Mouse (Mus musculus) gastrocnemius, adult 18-20 months (tissue): ENCODE results near the gene Uhrf1. TPM values are rescaled to one million over a fixed set of nuclear protein-coding genes. Genes with fewer than 3 reads are reported as not detected.
"Not testable (repeated sequence)": the region's sequence is repeated elsewhere in the genome, so short reads cannot be mapped to it uniquely, and the experiment has no call there.

Source experiments
- DNase-seq: peaks from one replicate; pipeline ENCODE4 v3.0.0; 2021; ENCODE audit warnings: low spot score
- long read RNA-seq, 2 experiments: library from polyadenylated mRNA; stranded (forward); transcript quantifications; one replicate each; pipeline ENCODE4 v2.0.0; 2021
- total RNA-seq, 2 experiments: library from RNA; stranded (reverse); gene quantifications; 2 replicates each; pipeline ENCODE4 v1.2.3; 2021

Gene Uhrf1
- under 1 TPM; 0.19 to 0.23 TPM for total RNA-seq
- long read RNA-seq, experiment 1, partial matches to known transcripts = 0 of 1 reads
- long read RNA-seq, experiment 1, other reads (novel, unspliced or antisense) = 1 of 1 reads
- long read RNA-seq, experiment 2 = 0 reads

DNA sequence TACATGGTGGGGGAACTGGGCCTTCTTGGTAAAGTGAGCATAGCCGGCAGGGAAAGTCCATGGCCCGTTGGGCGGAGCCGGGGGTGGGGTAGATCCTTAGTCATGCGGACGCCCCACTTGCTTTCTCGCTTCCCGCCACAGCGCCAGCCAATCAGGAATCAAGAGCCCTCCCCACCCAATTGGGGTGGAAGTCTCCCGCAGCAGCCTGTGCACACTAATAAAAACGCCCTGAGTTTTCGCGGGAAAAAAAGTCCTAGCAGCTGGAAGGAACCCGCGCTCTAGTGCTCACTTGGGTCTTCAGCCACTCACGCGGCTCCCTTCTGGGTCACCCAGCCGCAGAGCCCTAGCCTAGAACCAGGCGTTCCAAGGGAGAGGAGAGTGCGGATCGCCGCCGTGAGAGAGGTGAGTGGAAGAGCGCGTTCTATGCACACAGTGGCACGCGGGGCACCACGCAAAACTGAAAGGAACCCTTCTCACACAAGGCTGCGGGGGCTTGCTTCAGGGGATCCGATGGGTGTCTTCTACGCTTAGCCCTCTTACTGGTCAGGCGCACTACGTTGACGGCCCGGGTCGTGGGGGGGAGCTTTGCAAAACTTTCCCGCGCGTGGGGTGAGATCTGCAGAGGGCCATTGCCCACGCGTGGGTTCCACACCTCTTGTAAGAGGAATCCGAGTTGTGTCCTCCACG, at the start of gene Uhrf1:
TSS of gene Uhrf1 (plus strand) at position 162 of the 687 bp plus-strand sequence.
- DNase-seq = peak; percentile 56

DNA sequence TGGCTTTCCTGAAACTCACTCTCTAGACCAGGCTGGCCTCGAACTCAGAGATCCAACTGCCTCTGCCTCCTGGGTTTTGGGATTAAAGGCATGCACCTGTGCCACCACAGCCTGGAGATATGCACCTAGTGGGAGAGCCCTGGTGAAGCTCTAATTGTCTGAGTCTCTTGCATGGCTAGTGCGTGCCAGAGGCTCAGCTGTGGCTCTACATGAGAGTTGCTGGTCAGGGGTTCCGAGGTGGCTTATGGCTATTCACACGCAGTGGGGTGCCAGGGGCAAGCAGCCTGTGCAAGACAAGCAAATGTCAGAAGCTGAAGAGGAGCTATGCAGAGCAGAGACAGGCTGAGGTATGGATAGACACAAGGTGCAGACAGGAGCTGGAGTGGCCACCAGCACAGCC, 48.4 kb upstream of the Uhrf1 start:
- DNase-seq = no peak

DNA sequence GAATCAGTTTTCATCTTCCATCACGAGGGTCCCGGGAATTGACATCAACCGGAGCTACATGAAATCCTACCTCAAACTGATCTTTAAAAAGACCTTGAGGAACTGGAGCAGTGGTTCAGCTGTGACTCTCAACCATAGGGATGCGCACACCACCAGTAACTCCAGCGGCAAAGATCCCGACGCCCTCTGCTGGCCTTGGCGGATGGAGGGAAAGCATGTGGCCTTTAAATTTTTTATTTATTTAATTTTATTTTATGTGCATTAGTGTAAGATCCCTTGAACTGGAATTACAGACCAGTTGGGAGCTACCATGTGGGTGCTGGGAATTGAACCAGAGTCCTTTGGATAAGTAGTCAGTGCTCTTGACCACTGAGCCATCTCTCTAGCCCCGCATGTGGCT, 47.7 kb upstream of the Uhrf1 start:
- peak; percentile 16 for DNase-seq

DNA sequence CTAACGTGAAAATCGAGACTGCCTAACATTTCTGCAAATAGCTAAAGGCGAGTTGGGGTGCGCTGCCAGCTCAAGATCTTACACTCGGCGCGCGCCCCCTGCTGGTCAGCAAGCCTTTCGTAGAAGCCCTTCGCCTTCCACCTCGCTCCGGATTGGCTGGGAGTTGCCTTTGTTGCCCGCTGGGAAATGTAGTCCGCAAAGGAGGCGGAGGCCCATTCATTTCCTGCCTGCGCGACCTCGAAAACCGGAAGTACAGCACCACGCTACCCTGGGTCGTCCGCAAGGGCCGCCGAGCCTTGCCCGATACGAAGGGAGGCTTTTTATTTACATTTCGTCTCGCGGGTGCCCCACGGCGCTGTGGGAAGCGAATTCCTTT, 47.3 kb upstream of the Uhrf1 start:
- peak; percentile 99 for DNase-seq

DNA sequence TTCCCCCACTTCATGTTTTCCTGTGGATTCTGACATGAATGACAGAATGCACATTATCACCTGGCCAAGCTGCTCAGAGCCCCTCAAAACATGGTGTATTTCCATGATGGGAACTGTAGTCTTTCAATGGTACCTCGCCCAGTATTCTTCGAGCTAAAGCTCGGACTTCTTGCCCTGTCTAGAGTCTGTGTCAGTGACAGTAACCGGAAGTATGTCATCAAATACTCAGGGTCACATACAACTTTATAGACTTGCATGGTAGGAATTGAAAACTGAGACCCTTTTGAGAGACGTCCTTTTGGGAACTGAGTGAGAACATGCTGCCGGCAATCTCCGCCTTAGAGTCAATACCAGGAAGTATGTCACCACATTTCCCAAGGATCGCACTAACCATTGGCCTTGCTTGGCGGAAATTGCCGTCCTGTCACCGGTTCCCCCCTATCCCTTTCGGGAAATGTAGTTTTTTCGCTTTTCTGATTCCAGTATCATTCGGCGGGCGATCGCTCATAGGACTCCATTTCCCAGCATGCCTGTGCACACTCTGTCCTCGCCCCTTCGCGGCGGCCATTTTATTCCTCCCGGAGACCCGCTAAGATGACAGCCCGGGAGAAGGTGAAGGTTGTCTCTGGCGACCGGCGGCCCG, 46.8 kb upstream of the Uhrf1 start, which contains the start of gene Fem1a:
TSS of gene Fem1a (plus strand) at position 572 of the 643 bp plus-strand sequence.
- DNase-seq = peak; percentile 97

DNA sequence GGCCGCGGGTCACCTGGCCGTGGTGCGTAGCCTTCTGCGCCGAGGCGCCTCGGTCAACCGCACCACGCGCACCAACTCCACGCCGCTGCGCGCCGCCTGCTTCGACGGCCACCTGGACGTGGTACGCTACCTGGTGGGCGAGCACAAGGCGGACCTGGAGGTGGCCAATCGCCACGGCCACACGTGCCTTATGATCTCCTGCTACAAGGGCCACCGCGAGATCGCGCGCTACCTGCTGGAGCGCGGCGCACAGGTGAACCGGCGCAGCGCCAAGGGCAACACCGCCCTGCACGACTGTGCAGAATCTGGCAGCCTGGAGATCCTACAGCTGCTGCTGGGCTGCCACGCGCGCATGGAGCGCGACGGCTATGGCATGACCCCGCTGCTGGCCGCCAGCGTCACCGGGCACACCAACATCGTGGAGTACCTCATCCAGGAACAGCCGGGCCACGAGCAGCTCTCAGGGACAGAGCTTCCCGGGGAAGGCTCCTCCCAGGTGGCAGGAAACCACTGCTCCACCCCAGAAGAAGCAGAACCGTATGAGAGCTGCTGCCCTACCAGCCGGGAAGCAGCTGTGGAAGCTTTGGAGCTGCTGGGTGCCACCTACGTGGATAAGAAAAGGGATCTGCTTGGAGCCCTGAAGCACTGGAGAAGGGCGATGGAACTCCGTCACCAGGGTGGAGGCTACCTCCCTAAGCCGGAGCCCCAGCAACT, 45.8 kb upstream of the Uhrf1 start:
- DNase-seq = peak; percentile 47

DNA sequence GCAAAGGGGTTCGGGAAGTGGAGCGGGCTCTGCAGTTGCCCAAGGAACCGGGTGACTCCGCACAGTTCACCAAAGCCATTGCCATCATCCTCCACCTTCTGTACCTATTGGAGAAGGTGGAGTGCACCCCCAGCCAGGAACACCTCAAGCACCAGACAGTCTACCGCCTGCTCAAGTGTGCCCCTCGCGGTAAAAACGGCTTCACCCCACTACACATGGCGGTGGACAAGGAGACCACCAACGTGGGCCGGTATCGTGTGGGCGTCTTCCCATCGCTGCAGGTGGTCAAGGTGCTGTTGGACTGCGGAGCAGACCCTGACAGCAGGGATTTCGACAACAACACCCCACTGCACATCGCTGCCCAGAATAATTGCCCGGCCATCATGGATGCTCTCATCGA, 44.9 kb upstream of the Uhrf1 start:
- not testable (repeated sequence) for DNase-seq

DNA sequence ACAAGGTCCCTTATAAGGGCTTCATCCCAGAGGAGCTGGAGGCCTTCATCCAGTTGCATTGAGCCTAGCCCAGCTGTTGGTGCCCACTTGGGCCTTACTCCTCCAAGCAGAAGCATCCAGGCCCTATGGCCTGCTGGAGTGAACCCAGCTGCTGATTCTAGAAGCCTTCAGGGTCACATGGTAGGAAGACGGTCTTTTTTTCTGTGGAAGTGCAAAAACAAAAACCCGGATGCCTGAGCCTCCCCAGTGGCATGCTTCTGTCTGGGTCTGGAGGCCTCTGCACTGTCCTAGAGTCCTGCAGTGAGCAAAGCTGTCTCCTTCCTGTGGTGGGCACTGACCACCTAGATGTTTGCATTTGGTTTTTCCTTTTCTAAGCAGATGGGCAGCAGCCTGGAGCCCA, 44.3 kb upstream of the Uhrf1 start:
- DNase-seq = not testable (repeated sequence)

DNA sequence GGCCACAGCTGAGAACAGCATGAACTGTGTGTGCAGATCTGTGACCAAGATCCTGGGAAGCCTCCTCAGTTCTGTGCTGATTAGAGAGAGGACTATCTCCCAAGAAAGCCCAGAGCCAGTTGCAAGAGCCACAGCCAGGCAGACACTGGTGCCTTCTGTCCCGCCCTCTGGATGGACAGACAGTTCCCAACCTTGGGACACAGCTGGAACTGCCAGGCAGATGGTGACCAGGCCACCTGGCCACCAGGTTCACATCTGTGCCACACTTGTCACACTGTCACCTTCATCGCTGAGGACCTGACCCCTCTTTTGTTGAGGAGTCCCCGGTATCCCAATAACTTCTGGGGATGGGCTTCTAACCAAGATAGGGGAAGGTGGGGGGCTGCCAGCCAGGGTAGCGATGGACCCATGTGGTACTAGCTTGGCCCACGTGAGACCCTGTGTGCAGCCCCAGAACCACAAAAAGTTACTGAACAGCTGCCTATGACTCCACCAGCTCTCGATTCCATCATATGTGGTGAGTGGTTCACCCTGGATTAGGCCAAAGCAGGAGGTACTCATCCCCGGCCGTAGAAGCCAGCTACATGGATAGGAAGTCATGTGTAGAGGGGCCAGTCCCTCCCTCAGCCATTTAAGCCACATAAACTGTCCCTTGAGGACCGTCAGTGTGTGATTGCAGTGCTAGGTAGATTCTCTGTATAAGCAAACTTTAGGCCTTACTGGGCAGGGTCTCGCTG, 43.7 kb upstream of the Uhrf1 start:
- peak; percentile 31 for DNase-seq

DNA sequence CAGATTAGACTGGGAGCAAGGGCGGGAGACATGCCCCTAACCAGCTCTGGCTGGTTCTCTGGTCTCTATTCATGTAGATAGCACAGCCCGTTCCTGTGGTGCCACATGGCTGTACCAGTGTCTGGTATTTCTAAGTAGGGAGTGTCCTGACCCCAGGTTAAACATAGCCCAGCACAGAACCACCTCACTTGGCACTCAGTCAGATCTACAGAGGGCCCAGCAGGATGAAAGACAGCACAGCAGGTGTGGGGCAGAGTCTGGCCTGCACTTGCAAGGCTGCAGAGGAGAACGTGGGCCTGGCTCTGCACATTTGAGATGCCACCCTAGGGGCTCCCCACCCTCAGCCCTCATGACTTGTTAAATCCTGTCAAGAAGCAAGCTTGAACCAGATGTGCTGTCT, 42.0 kb upstream of the Uhrf1 start:
- peak; percentile 86 for DNase-seq

DNA sequence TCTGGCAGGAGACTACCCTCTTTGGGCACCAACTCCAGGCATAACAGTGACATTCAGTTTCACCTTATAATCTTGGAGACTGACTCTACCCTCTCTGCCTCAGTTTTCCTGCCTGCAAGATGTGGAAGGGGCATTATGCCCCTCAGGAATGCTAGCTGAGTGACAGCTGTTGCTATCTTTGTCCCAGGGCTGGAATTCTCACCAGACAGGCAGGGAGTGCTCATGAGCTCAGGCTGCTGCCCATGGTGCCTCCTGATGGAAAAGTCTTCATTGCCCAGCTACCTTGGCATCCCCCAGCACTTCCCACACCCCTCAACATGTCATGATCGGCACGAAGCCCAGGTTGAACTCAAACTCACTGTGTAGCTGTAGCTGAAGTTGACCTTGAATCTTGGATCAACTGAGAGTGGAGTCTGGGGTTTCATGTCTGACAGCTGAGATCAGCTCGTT, 40.5 kb upstream of the Uhrf1 start:
- DNase-seq = peak; percentile 90

DNA sequence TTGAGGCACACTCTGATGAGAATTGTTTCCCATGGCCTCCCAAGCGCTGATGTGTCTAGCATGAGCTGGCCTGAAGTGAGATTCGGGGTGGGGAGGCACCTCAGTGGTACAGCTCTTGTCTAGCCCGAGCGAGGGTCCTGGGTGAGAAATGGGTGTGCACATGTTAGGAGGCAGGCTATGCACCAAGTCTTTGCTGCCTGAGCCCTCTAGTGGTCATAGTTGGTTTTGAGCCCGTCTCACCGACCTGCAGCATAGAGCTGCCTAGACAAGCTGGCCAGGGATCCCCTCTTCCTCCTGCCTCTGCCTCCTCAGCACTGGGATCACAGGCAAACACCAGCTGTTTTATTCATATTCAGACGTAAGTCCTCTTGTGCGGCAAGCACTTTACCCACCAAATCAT, 39.1 kb upstream of the Uhrf1 start:
- peak; percentile 89 for DNase-seq

DNA sequence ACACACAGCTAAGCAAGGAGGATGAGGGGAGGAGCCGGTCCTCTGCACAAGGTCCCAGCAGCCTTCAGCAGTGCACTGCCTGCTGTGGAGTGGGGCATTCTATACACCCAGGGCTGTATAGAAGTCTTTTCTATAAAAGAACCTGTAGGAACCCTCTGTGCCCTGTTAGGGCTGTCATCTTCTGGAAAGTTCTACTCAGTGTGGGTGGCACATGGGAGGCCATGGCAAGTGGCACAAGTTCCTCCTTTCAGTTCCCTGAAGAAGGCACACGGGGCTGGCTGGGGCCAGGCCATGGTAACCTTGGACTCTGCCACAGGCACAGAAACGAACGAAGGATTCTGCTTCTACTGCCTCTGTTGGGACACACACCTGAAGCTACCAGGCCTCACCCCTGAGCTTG, 38.1 kb upstream of the Uhrf1 start:
- no peak for DNase-seq

DNA sequence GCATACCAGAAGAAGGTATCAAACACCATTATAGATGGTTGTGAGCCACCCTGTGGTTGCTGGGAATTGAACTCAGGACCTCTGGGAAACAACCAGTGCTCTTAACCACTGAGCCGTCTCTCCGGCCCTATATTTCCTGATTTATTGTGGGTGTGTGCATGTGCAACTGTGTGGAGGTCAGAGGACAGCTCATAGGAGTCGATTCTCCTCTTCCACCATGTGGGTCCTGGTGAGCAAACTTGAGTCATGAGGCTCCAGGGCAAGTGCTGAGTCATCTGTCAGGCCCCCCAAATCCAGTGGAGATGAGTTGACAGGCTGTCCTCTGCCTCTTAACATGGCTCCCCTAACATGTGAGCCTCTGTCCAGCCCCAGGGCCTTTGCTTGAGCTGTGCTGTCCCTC, 37.3 kb upstream of the Uhrf1 start:
- DNase-seq = no peak

DNA sequence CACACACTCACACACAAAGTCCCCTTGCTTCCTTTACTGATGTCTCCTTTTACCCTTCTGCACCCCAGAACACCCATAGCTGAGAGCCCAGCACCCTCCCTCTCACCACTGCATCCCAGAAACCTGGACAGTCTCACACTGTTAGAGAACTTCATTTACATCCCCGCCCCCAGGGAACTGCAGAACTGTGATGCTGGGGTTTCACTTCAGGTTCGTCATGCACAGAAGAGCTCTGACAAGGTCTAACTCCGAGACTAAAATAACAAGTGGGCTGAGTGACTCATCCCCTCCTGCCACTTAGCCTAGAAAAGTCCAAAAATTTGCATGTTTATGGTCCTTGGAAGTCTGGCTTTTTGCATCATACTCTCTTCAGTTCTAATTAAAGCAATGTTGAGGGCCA, 36.9 kb upstream of the Uhrf1 start:
- DNase-seq = peak; percentile 13

DNA sequence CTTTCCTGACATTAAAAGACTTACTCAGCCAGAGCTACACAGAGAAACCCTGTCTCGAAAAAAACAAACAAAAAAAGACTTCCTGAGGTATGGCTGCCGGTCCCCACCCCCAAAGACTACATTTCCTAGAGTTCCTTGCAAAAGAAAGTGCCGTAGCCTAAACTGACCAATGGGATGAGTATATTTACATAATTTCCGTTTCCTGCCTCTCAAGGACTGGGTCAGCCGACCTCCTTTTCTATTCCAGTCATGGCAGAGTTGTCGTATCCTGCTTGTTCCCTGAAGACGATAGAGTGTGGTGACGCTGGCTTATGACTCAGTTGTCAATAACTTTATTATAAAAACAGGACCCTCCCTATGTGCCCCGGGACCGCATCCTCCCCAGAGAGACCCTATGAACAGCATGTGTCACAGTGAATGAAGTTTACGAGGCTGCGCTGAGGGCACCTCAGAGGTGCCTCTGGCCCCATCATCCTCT, 33.9 kb upstream of the Uhrf1 start:
- peak; percentile 78 for DNase-seq

DNA sequence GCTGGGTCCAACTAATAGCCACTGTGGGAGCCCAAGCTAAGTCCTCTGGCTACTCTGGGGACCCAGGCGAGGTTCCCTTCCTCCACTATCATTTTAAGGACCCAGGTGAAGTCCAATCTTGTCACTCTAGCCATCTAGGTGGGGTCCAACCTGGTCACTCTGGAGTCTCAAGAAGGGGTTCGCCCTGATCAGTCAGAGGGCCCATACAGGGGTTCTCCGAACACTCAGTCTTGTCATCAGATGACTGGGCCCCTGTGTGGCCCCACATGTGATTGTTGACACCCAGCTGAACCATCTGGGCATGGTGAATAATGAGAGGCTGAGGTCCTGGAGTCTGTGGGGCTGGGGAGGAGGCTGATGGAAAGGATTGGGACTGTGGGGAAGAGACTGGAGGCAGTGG, 33.4 kb upstream of the Uhrf1 start:
- DNase-seq = peak; percentile 12

DNA sequence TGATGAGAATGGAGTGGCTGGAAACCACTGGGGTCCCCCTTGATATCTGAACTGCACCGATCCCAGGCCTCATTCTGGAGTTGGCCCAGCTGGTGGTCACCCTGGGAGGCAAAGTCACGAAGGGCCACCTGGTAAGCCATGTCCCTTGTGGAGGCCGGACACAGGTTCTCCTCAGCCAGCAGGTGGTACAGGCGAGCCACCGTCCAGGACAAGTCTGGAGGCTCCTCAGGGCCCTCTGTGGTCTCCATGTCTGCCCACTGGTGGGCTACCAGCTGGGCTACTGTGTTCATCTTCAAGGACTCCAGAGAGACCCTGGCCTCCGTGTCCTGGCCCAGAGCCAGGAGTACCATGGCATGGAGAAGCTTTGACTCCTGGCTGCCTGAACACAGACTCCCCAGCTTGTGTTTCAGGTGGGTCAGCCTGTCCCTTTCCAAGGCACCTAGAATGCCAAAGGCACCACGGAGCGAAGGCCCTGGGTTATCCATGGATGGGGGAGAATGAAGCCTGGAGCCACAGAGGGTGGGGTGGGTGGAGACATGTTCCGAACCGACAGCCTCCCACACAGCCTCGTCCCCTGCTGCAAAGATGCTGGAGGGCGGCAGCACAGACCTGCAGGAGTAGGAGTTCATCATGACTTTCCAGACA, 31.4 kb upstream of the Uhrf1 start:
- DNase-seq = no peak

DNA sequence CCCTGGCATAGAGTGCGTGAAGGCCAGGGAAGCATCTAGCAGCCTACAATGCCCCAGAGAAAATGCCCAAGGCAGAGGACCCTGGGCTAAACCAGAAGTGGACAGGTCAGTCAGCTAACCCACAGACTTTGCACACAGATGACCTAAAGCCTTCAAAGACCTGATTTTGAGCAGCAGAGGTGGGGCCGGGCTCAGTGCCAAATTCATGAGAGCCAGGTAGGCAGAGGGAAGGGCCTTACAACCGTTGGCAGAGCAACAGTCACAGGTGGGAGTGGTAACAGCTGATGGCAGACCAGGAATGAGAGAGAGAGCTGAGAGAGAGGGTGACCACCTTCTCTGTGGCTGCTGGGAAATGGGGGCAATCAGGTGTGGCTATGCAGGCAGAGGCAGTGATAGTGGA, 30.5 kb upstream of the Uhrf1 start:
- no peak for DNase-seq

DNA sequence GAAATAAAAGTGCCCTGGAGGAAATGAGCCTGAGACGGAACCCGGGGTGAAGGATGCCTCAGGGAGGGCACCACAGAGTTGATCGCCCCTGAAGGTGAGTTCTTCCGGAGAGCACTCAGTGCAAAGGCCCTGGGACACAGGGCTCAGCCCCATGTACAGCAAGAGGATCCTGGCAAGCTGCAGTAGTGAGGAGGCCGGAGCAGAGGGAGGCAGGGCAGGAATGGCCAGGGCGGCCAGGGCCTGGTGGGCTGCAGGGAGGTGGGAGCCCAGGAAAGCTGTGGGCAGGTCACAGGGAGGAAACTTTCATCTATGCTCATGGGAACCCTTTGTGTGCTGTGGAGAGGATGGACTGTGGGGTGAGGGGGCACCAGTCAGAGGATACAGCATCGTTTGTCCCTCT, 29.6 kb upstream of the Uhrf1 start:
- no peak for DNase-seq

DNA sequence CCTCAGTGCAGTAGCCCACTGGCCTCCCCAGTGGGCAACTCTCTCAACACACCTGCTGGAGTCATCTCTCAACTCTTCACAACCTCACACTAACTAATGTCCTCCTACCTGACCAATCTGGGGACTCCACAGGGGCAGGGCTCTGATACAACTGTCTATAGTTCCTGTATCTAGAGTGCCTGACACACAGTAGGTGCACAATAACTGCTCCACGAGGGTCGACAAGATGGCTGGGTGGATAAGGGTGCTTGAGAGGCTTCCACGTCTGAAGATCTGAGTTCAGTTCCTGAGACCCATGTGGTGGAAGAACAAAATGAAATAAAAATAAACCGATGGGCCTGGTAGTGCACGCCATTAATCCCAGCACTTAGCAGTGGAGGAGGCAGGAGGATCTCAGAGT, 29.1 kb upstream of the Uhrf1 start:
- DNase-seq = no peak
